ENCODE assay signal across 8 mouse cellular contexts in the genomic region with DNA sequence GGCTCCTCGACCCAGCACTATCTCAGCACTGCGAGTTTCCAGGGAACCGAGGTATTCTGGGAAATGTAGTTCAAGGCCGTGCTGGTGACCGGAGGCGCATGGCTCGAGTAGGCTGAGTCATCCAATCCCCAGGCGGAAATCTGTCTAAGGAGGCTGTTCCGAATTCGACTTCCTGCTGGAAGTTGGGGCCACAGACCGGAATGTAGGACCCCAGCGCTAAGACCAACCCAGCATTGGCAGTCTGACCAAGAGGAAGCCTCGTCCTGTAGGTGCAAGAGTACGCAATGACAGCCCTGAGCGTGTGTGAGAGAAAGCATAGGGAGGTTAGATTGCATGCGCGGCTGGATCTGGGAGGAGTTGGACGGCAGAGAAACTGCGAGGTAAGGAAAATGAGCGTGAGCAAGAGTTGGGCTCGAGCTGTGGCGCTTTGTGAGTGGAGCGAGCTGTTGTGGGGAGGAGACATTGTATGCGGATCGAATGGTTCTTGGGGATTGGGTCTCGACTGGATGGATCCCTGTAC. TPM values are rescaled to one million over a fixed set of nuclear protein-coding genes. Genes with fewer than 3 reads are reported as not detected.
DNase-seq lines count a peak whose midpoint lies in the region; ATAC-seq and TF ChIP-seq lines count a peak whose summit lies in the region.

A gene (plus strand): TSS at position 205 of the 520 bp plus-strand sequence.

- DNase-seq in 3T3-L1 (ENCODE audit: low read depth, low spot score), result peak; percentile 96
- peak; percentile 29 to 71 for DNase-seq in adrenal gland, postnatal 4 days (ENCODE audit: low spot score in 2 of 2)
- DNase-seq in embryonic facial prominence, embryonic 14.5 days (ENCODE audit: low spot score), result peak; percentile 98
- DNase-seq in heart, adult 2 months, result peak; percentile 82 to 92
- DNase-seq in kidney, adult 8-10 months, result peak; percentile 91 to 93
- DNase-seq in spleen, postnatal 10 days (ENCODE audit: low spot score in 2 of 2), result peak; percentile 64 to 83

- intact Hi-C loops in heart, adult 2 months (cut with DNase I), result loop anchor here (2.0 to 5.0 kb wide), 3 partner anchors 91 to 401 kb away; a partner anchor contains a TSS

- peak; percentile 97 for ATAC-seq in embryonic facial prominence, embryonic 14.5 days (ENCODE audit: low read depth)
- ATAC-seq in limb, embryonic 13.5 days (ENCODE audit: low FRiP score, low read depth), result peak; percentile 97
- ATAC-seq in midbrain, embryonic 16.5 days, result peak; percentile 95

- H3K27me3 ChIP-seq in embryonic facial prominence, embryonic 14.5 days (replicated peaks; ENCODE audit: control insufficient read depth, insufficient read depth, low read length), result no peaks in the 10 kb centered on the region
- H3K27me3 ChIP-seq in heart, adult 2 months (ENCODE audit: control insufficient read depth, insufficient read depth, low read length), result no peaks in the 10 kb centered on the region
- H3K27me3 ChIP-seq in limb, embryonic 13.5 days, result no peaks in the 10 kb centered on the region
- no peaks in the 10 kb centered on the region for H3K27me3 ChIP-seq in midbrain, embryonic 16.5 days (ENCODE audit: control insufficient read depth, insufficient read depth, low read depth, low read length)

- H3K9ac ChIP-seq in embryonic facial prominence, embryonic 14.5 days (ENCODE audit: low read depth, low read length), result peak within 1 kb of the TSS; percentile 76
- peak within 1 kb of the TSS; percentile 77 for H3K9ac ChIP-seq in heart, adult 2 months (ENCODE audit: low read depth, low read length)
- peak within 1 kb of the TSS; percentile 77 for H3K9ac ChIP-seq in limb, embryonic 13.5 days
- peak within 1 kb of the TSS; percentile 85 for H3K9ac ChIP-seq in midbrain, embryonic 16.5 days (ENCODE audit: low read depth, low read length)

- no peak for TF ChIP-seq EP300 in heart, adult 2 months (IDR thresholded peaks at IDR 0.05; ENCODE audit: insufficient read depth, low read depth, low read length)

- WGBS in embryonic facial prominence, embryonic 14.5 days, result under 1% methylated on average over 26 of the region's 26 CpGs
- under 1% methylated on average over 26 of the region's 26 CpGs for WGBS in heart, adult 2 months
- under 1% methylated on average over 26 of the region's 26 CpGs for WGBS in limb, embryonic 13.5 days
- under 1% methylated on average over 26 of the region's 26 CpGs for WGBS in midbrain, embryonic 16.5 days

- TF ChIP-seq CTCF in heart, adult 2 months (IDR thresholded peaks at IDR 0.05), result no peak

- H3K36me3 ChIP-seq in embryonic facial prominence, embryonic 14.5 days (ENCODE audit: control insufficient read depth, insufficient read depth, low read length), result 0 out of 2 replicates have a peak, but pooled peaks cover 3% of the 10 kb centered on the region
- no peaks in the 10 kb centered on the region for H3K36me3 ChIP-seq in heart, adult 2 months (ENCODE audit: control insufficient read depth, insufficient read depth, low read length)
- H3K36me3 ChIP-seq in limb, embryonic 13.5 days, result peaks cover 12% of the 10 kb centered on the region
- no peaks in the 10 kb centered on the region for H3K36me3 ChIP-seq in midbrain, embryonic 16.5 days (ENCODE audit: control insufficient read depth, insufficient read depth, low read length)

- H3K27ac ChIP-seq in embryonic facial prominence, embryonic 14.5 days (replicated peaks; ENCODE audit: low read depth, low read length), result peak within 1 kb of the TSS; percentile 89
- peak within 1 kb of the TSS; percentile 83 for H3K27ac ChIP-seq in heart, adult 2 months
- H3K27ac ChIP-seq in limb, embryonic 13.5 days, result peak within 1 kb of the TSS; percentile 88
- H3K27ac ChIP-seq in midbrain, embryonic 16.5 days (ENCODE audit: low read length), result peak within 1 kb of the TSS; percentile 85

- peaks cover 16% of the 10 kb centered on the region for H3K4me1 ChIP-seq in embryonic facial prominence, embryonic 14.5 days (ENCODE audit: control insufficient read depth, insufficient read depth, low read length)
- peaks cover 13% of the 10 kb centered on the region for H3K4me1 ChIP-seq in heart, adult 2 months (ENCODE audit: control insufficient read depth, insufficient read depth, low read length)
- peaks cover 37% of the 10 kb centered on the region for H3K4me1 ChIP-seq in limb, embryonic 13.5 days
- peaks cover 40% of the 10 kb centered on the region for H3K4me1 ChIP-seq in midbrain, embryonic 16.5 days (ENCODE audit: control insufficient read depth, insufficient read depth, low read length)

- peak; percentile 93 for TF ChIP-seq POLR2A in heart, adult 2 months (IDR thresholded peaks at IDR 0.05; ENCODE audit: insufficient read depth, low read depth, low read length)

- peak within 1 kb of the TSS; percentile 58 for H3K4me3 ChIP-seq in embryonic facial prominence, embryonic 14.5 days (ENCODE audit: low read depth, low read length)
- H3K4me3 ChIP-seq in heart, adult 2 months, result peak within 1 kb of the TSS; percentile 66
- peak within 1 kb of the TSS; percentile 71 for H3K4me3 ChIP-seq in limb, embryonic 13.5 days
- H3K4me3 ChIP-seq in midbrain, embryonic 16.5 days (ENCODE audit: low read depth, low read length), result peak within 1 kb of the TSS; percentile 78

- no peaks in the 10 kb centered on the region for H3K9me3 ChIP-seq in embryonic facial prominence, embryonic 14.5 days (ENCODE audit: control insufficient read depth, low read length)
- H3K9me3 ChIP-seq in limb, embryonic 13.5 days, result no peaks in the 10 kb centered on the region
- H3K9me3 ChIP-seq in midbrain, embryonic 16.5 days (replicated peaks; ENCODE audit: control insufficient read depth, low read length, poor library complexity, severe bottlenecking), result no peaks in the 10 kb centered on the region

- peak within 1 kb of the TSS; percentile 72 for H3K4me2 ChIP-seq in embryonic facial prominence, embryonic 14.5 days (ENCODE audit: low read depth, low read length)
- peak within 1 kb of the TSS; percentile 84 for H3K4me2 ChIP-seq in limb, embryonic 13.5 days (replicated peaks)
- H3K4me2 ChIP-seq in midbrain, embryonic 16.5 days (ENCODE audit: low read length), result peak within 1 kb of the TSS; percentile 77

- H3K79me2 ChIP-seq in heart, adult 2 months (replicated peaks; ENCODE audit: control insufficient read depth, insufficient read depth, low read length), result peaks cover 3% of the 10 kb centered on the region; the same call in 1 of the 2 replicates

RNA-seq across cellular contexts. Expression of the gene that starts here (rescaled TPM):
- total RNA-seq in adrenal gland, postnatal 4 days (2021), result 10 to 100 TPM; 17.9 to 18.4 TPM
- 12.8 and 14.5 TPM in 2 replicates for polyA plus RNA-seq in embryonic facial prominence, embryonic 14.5 days (2014; fragmentation: Nextera tagmentation; extraction: Ambion mirVana)
- 10 to 100 TPM; 10.1 to 10.8 TPM for total RNA-seq in heart, adult 2 months (2021)
- 3.1 and 5.7 TPM in 2 replicates for polyA plus RNA-seq in heart, adult 2 months (2012; rRNA removed)
- 16.1 and 17.3 TPM in 2 replicates for polyA plus RNA-seq in limb, embryonic 13.5 days (2015; fragmentation: Nextera tagmentation; extraction: Ambion mirVana)
- polyA plus RNA-seq in midbrain, embryonic 16.5 days (2015; fragmentation: Nextera tagmentation; extraction: Ambion mirVana), result 32.2 and 32.3 TPM in 2 replicates

Comparison
In these comparisons a context has a peak if more than half of its experiments do, and no peak if none do; other contexts are left out.
1. Peak in every context shown above with its lines: DNase-seq, ATAC-seq, H3K4me3 ChIP-seq and H3K27ac ChIP-seq.